Mouse (Mus musculus): ENCODE measurements around the gene Sh3bp4. TPM values are rescaled to one million over a fixed set of nuclear protein-coding genes. Genes with fewer than 3 reads are reported as not detected.

Gene Sh3bp4
- polyA plus RNA-seq, 1 experiment from 2014 or later: 18.4 TPM

- Histone ChIP-seq H3K36me3 (no peaks in the 10 kb centered on the region), H3K4me3 (replicated peaks) (no peak overlapping the region), H3K27ac (no peak overlapping the region), H3K9ac (no peak overlapping the region), H3K9me3 (no peaks in the 10 kb centered on the region), H3K27me3 (replicated peaks) (no peaks in the 10 kb centered on the region), H3K4me1 (no peaks in the 10 kb centered on the region), H3K4me2 (no peak overlapping the region)
- WGBS: 82% methylated on average over 10 of the region's 10 CpGs
- no peak for ATAC-seq (ENCODE audit: insufficient read depth, low FRiP score, low read depth)
Observed at GRCm38 (mm10) chr1:89042956-89043355, 27.3 kb upstream of the Sh3bp4 start.

GRCm38 (mm10) chr1:89045403-89045802 is 24.8 kb upstream of the Sh3bp4 start:
- WGBS: 82% methylated on average over 8 of the region's 8 CpGs

GRCm38 (mm10) chr1:89049506-89049905 is 20.7 kb upstream of the Sh3bp4 start:
- no peak for ATAC-seq (ENCODE audit: insufficient read depth, low FRiP score, low read depth)
- Histone ChIP-seq H3K4me1 (no peaks in the 10 kb centered on the region; the same call in 1 of the 2 replicates), H3K27ac (no peak overlapping the region), H3K36me3 (no peaks in the 10 kb centered on the region), H3K9me3 (no peaks in the 10 kb centered on the region), H3K4me3 (replicated peaks) (no peak overlapping the region), H3K4me2 (no peak overlapping the region), H3K9ac (no peak overlapping the region), H3K27me3 (replicated peaks) (no peaks in the 10 kb centered on the region)
- WGBS: 63% methylated on average over 4 of the region's 4 CpGs

More at GRCm38 (mm10) chr1:89045403-89045802, 24.8 kb upstream of the Sh3bp4 start:
- no peak overlapping the region for H3K9ac ChIP-seq
- no peak overlapping the region for H3K4me2 ChIP-seq
- H3K9me3 ChIP-seq: no peaks in the 10 kb centered on the region
- no peaks in the 10 kb centered on the region for H3K4me1 ChIP-seq
- H3K27ac ChIP-seq: no peak overlapping the region
- no peak for ATAC-seq (ENCODE audit: insufficient read depth, low FRiP score, low read depth)
- H3K36me3 ChIP-seq: no peaks in the 10 kb centered on the region
- H3K4me3 ChIP-seq (replicated peaks): no peak overlapping the region
- no peaks in the 10 kb centered on the region for H3K27me3 ChIP-seq (replicated peaks)

GRCm38 (mm10) chr1:89056175-89056574 is 14.0 kb upstream of the Sh3bp4 start:
- Histone ChIP-seq H3K36me3 (no peaks in the 10 kb centered on the region), H3K4me1 (peaks cover 3% of the 10 kb centered on the region), H3K4me3 (replicated peaks) (no peak overlapping the region), H3K27me3 (replicated peaks) (no peaks in the 10 kb centered on the region), H3K9ac (no peak overlapping the region), H3K9me3 (0 out of 2 replicates have a peak, but pooled peaks cover 4% of the 10 kb centered on the region), H3K4me2 (no peak overlapping the region), H3K27ac (no peak overlapping the region)
- WGBS: 45% methylated on average over 1 of the region's 1 CpGs
- no peak for ATAC-seq (ENCODE audit: insufficient read depth, low FRiP score, low read depth)

GRCm38 (mm10) chr1:89057430-89057829 is 12.8 kb upstream of the Sh3bp4 start:
- no peak overlapping the region for H3K4me3 ChIP-seq (replicated peaks)
- 0 out of 2 replicates have a peak, but pooled peaks cover 4% of the 10 kb centered on the region for H3K9me3 ChIP-seq
- H3K27ac ChIP-seq: no peak overlapping the region
- 60% methylated on average over 3 of the region's 3 CpGs for WGBS
- ATAC-seq (ENCODE audit: insufficient read depth, low FRiP score, low read depth): no peak
- H3K4me2 ChIP-seq: no peak overlapping the region
- no peak overlapping the region for H3K9ac ChIP-seq
- no peaks in the 10 kb centered on the region for H3K27me3 ChIP-seq (replicated peaks)
- peaks cover 3% of the 10 kb centered on the region for H3K4me1 ChIP-seq
- no peaks in the 10 kb centered on the region for H3K36me3 ChIP-seq

- 83% methylated on average over 1 of the region's 1 CpGs for WGBS
- no peak for ATAC-seq (ENCODE audit: insufficient read depth, low FRiP score, low read depth)
- no peak overlapping the region for H3K27ac ChIP-seq
- H3K27me3 ChIP-seq (replicated peaks): no peaks in the 10 kb centered on the region
- H3K9me3 ChIP-seq: 0 out of 2 replicates have a peak, but pooled peaks cover 4% of the 10 kb centered on the region
- no peak overlapping the region for H3K9ac ChIP-seq
- H3K4me1 ChIP-seq: peaks cover 3% of the 10 kb centered on the region
- H3K4me3 ChIP-seq (replicated peaks): no peak overlapping the region
- H3K36me3 ChIP-seq: no peaks in the 10 kb centered on the region
- H3K4me2 ChIP-seq: no peak overlapping the region
Observed at GRCm38 (mm10) chr1:89058011-89058410, 12.2 kb upstream of the Sh3bp4 start.

- 79% methylated on average over 4 of the region's 4 CpGs for WGBS
- Histone ChIP-seq H3K36me3 (no peaks in the 10 kb centered on the region), H3K9ac (no peak overlapping the region), H3K4me3 (replicated peaks) (no peak overlapping the region), H3K4me2 (no peak overlapping the region), H3K27ac (no peak overlapping the region), H3K9me3 (0 out of 2 replicates have a peak, but pooled peaks cover under 1% of the 10 kb centered on the region), H3K4me1 (no peaks in the 10 kb centered on the region), H3K27me3 (replicated peaks) (no peaks in the 10 kb centered on the region)
- ATAC-seq (ENCODE audit: insufficient read depth, low FRiP score, low read depth): no peak
Observed at GRCm38 (mm10) chr1:89062977-89063376, 7.2 kb upstream of the Sh3bp4 start.

GRCm38 (mm10) chr1:89063800-89064199 is 6.4 kb upstream of the Sh3bp4 start:
- Histone ChIP-seq H3K36me3 (no peaks in the 10 kb centered on the region), H3K9ac (no peak overlapping the region), H3K27me3 (replicated peaks) (no peaks in the 10 kb centered on the region), H3K27ac (no peak overlapping the region), H3K4me2 (no peak overlapping the region), H3K4me3 (replicated peaks) (no peak overlapping the region), H3K4me1 (peaks cover 1% of the 10 kb centered on the region; the same call in 1 of the 2 replicates), H3K9me3 (no peaks in the 10 kb centered on the region)
- 77% methylated on average over 3 of the region's 3 CpGs for WGBS
- no peak for ATAC-seq (ENCODE audit: insufficient read depth, low FRiP score, low read depth)

GRCm38 (mm10) chr1:89068812-89069211 is 1.4 kb upstream of the Sh3bp4 start:
- peaks cover 20% of the 10 kb centered on the region for H3K4me1 ChIP-seq
- 66% methylated on average over 5 of the region's 5 CpGs for WGBS
- no peaks in the 10 kb centered on the region for H3K27me3 ChIP-seq (replicated peaks)
- H3K9ac ChIP-seq: no peak overlapping the region
- H3K36me3 ChIP-seq: no peaks in the 10 kb centered on the region
- no peak for ATAC-seq (ENCODE audit: insufficient read depth, low FRiP score, low read depth)
- no peaks in the 10 kb centered on the region for H3K9me3 ChIP-seq
- peak overlapping the region; percentile 88; the same call in 1 of the 2 replicates for H3K27ac ChIP-seq
- H3K4me2 ChIP-seq: peak overlapping the region; percentile 64; the same call in 1 of the 2 replicates
- no peak overlapping the region for H3K4me3 ChIP-seq (replicated peaks)

- H3K36me3 ChIP-seq: no peaks in the 10 kb centered on the region
- H3K27me3 ChIP-seq (replicated peaks): no peaks in the 10 kb centered on the region
- H3K9ac ChIP-seq: no peak overlapping the region; the same call in 1 of the 2 replicates
- peak overlapping the region; percentile 88 for H3K27ac ChIP-seq
- peak; percentile 40 for ATAC-seq (ENCODE audit: insufficient read depth, low FRiP score, low read depth)
- H3K4me1 ChIP-seq: peaks cover 20% of the 10 kb centered on the region
- peak overlapping the region; percentile 83 for H3K4me3 ChIP-seq (replicated peaks)
- H3K9me3 ChIP-seq: no peaks in the 10 kb centered on the region
- peak overlapping the region; percentile 64 for H3K4me2 ChIP-seq
- under 1% methylated on average over 25 of the region's 25 CpGs for WGBS
Observed at GRCm38 (mm10) chr1:89069479-89070102, 624 bp upstream of the Sh3bp4 start.

- peak overlapping the region; percentile 90 for H3K9ac ChIP-seq
- H3K4me1 ChIP-seq: peaks cover 26% of the 10 kb centered on the region
- H3K27me3 ChIP-seq (replicated peaks): no peaks in the 10 kb centered on the region
- peak overlapping the region; percentile 64 for H3K4me2 ChIP-seq
- under 1% methylated on average over 27 of the region's 28 CpGs for WGBS
- ATAC-seq (ENCODE audit: insufficient read depth, low FRiP score, low read depth): no peak
- H3K9me3 ChIP-seq: no peaks in the 10 kb centered on the region
- H3K4me3 ChIP-seq (replicated peaks): peak overlapping the region; percentile 83
- peak overlapping the region; percentile 83 for H3K27ac ChIP-seq
- H3K36me3 ChIP-seq: no peaks in the 10 kb centered on the region
Observed at GRCm38 (mm10) chr1:89070871-89071361, 701 bp downstream of the Sh3bp4 start.

GRCm38 (mm10) chr1:89071371-89072142 is 1.3 kb downstream of the Sh3bp4 start:
- WGBS: 8% methylated on average over 15 of the region's 15 CpGs

More at GRCm38 (mm10) chr1:89071371-89072142, 1.3 kb downstream of the Sh3bp4 start:
- Histone ChIP-seq H3K9ac (peak overlapping the region; percentile 90; the same call in 1 of the 2 replicates), H3K4me3 (replicated peaks) (peak overlapping the region; percentile 83), H3K27me3 (replicated peaks) (no peaks in the 10 kb centered on the region), H3K9me3 (no peaks in the 10 kb centered on the region), H3K4me1 (peaks cover 26% of the 10 kb centered on the region), H3K27ac (peak overlapping the region; percentile 83), H3K4me2 (peak overlapping the region; percentile 64), H3K36me3 (no peaks in the 10 kb centered on the region)
- no peak for ATAC-seq (ENCODE audit: insufficient read depth, low FRiP score, low read depth)

Measured in stomach, embryonic 15.5 days (tissue).